Mouse (Mus musculus): ENCODE data around the gene Rpf2. TPM values are rescaled to one million over a fixed set of nuclear protein-coding genes. Genes with fewer than 3 reads are reported as not detected.
A peak's percentile ranks its signal among the peaks of the same experiment; 100 is the strongest.

Gene Rpf2
- polyA plus RNA-seq (2012; rRNA removed) = 19.1 and 20.5 TPM in 2 replicates

DNA sequence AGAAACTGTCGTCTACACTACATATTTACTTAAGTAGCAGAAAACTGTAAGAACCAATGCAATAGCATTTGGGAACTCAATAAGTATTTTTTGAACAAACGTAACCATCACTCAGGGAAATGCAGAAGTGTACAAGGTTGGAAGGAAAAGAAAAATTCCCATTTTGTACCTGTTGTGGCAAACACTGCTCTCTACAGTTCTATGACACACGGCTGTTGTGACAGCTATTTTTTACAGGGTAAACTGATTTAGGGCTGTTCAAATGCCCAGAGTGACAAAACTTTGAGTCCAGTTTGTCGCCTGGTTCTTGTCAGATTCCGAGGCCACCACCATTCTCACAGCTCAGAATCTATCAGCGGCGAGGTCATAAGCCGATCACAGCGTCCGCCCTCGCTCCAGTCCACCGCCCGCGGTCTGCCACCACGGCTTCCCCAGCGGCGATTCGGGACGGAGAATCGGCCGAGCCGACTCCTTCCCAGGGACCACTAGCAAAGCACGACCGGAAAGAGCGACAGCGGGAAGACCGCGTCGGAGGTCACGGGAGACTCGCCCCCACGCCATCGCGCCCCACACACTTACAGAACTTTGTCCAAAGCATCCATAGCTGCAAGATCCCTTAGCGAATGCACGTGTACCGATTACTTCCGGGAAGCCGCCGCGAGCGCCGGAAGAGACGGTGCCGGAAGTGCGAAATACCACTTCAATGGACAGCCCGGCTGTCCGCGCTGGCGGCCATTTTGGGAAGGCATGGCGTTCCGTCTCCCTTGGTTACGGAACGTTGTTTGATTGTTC, at the start of gene Rpf2:
Gene Rpf2 (minus strand): TSS at position 663 of the 792 bp plus-strand sequence.
- peak; percentile 63 to 87 for DNase-seq (ENCODE audit: extremely low spot score in 1 of 2, low spot score in 1 of 2)

- DNase-seq (ENCODE audit: extremely low spot score in 1 of 2, low spot score in 1 of 2) = no peak
Observed at GRCm38 (mm10) chr10:40292640-40293039, 45.8 kb upstream of the Rpf2 start.

DNA sequence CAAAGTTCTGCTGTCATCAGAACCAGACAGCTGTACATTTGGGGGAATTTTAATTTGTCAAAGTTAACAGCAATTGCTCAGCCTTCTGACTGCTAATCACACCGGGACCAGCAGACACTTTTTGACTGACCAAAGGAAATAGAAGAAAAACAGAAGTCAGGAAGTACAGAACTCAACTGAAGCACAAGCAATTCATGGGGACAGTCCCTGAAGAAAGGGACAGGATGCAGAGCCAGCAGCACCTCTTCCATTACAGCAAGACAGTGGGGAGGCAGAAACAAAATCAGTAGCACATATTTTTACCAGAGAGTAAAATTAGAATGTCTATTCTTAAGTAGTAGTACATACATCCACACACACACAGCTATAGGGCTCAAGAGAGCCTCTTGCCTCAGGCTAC, 39.9 kb upstream of the Rpf2 start:
- DNase-seq (ENCODE audit: extremely low spot score in 1 of 2, low spot score in 1 of 2) = no peak

DNA sequence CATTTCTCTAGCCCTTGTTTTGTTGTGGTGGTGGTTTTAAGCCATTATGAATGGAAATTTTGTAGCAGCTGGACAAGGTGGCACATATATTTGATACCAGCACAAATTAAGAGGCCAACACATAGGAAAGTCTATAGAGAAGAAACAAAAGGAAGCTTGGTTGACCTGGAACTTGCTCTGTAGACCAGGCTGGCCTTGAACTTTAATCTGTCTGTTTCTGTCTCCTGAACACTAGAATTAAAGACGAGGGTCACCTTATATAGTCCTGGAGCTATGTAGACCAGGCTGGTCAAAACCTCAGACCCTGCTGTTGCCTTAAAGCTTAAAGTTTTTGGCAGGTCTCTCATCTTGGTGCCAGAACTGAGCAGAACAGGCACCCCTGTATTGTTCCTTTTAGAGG, 38.7 kb upstream of the Rpf2 start:
- no peak for DNase-seq (ENCODE audit: extremely low spot score in 1 of 2, low spot score in 1 of 2)

DNA sequence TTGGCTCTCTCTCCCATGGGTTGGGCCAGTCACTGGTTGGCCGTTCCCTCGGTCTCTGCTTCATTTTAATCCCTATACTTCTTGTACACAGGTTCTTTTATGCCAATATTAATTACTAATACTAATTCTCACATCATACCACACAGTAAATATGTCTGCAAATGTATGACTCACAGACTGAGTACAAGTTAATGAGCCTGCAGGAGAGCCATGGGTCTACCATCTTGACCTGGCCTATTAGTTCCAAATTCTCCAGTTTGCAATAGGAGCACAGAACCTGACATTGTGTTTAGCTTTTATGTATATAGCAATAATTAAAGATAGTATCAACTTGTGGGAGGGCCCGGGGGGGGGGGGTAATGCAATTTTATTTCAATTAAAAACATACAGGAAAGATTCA, 38.2 kb upstream of the Rpf2 start:
- no peak for DNase-seq (ENCODE audit: extremely low spot score in 1 of 2, low spot score in 1 of 2)

DNA sequence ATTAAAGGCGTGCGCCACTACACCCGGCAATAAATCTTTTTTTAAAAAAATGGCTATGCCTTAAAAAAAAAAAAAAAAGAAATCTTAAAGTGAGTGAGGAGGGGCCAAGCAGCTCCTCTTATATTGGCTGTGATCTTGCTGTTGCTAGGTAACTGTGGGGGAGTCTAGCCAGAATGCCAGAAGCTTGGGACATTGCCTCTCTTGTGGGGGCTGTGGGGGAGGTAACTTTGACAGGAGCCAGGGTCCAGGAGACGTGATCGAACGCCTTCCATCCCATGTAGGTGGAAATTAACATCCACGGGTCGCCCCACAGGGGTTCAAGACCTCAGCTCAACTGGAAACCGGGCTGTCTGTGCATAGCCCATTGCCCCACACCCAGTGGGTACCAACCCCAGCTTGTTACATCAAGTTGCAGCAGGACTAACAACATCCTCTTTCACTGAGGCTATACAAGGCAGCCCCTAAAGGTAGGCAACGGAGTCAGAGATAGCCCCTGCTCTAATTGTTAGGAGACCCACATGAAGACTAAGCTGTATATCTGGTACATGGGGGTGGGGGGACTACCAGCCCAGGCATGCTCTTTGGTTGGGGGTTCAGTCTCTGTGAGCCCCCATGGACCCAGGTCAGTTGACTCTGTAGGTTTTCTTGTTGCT, 37.5 kb upstream of the Rpf2 start:
- peak; percentile 29 to 50 for DNase-seq (ENCODE audit: extremely low spot score in 1 of 2, low spot score in 1 of 2)

GRCm38 (mm10) chr10:40283636-40284035, 36.8 kb upstream of the Rpf2 start:
- DNase-seq (ENCODE audit: extremely low spot score in 1 of 2, low spot score in 1 of 2) = no peak

- no peak for DNase-seq (ENCODE audit: extremely low spot score in 1 of 2, low spot score in 1 of 2)
Observed at GRCm38 (mm10) chr10:40281565-40281964, 34.7 kb upstream of the Rpf2 start.

DNA sequence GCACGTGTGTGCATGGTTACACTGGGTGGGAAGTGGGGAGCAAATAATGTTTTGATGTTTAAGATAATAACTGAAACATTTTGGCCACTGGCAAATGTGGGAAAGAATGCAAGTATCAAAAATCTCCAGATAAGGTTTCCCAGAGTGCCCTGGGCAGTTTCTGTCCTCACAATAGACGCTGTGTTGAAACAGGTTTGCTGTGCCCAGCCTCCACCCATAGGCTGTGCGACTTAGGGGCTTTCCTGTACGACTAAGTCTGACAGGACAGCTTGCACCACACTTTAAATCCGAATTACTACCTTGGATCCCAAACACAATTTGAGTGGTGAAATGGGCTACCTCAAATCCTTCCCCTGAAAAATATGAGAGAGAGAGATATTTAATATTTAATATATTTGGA, 31.5 kb upstream of the Rpf2 start:
- no peak for DNase-seq (ENCODE audit: extremely low spot score in 1 of 2, low spot score in 1 of 2)

GRCm38 (mm10) chr10:40275991-40276390, 29.2 kb upstream of the Rpf2 start:
- no peak for DNase-seq (ENCODE audit: extremely low spot score in 1 of 2, low spot score in 1 of 2)

GRCm38 (mm10) chr10:40273938-40274337, 27.1 kb upstream of the Rpf2 start:
- no peak for DNase-seq (ENCODE audit: extremely low spot score in 1 of 2, low spot score in 1 of 2)

GRCm38 (mm10) chr10:40271216-40271615, 24.4 kb upstream of the Rpf2 start:
- no peak for DNase-seq (ENCODE audit: extremely low spot score in 1 of 2, low spot score in 1 of 2)

DNA sequence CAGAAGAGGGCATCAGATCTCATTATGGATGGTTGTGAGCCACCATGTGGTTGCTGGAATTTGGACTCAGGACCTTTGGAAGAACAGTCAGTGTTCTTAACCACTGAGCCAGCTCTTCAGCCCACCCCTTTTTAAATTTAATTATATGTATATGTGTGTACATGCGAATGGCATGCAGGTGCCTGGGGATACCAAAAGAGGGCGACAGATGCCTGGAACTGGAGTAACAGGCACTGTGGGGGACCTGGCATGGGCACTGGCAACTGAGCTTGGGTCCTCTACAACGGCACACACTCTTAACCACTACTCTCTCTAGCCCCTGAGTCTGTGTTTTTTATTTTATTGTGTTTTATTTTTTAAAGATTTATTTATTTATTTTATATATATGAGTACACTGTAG, 18.1 kb upstream of the Rpf2 start:
- no peak for DNase-seq (ENCODE audit: extremely low spot score in 1 of 2, low spot score in 1 of 2)

DNA sequence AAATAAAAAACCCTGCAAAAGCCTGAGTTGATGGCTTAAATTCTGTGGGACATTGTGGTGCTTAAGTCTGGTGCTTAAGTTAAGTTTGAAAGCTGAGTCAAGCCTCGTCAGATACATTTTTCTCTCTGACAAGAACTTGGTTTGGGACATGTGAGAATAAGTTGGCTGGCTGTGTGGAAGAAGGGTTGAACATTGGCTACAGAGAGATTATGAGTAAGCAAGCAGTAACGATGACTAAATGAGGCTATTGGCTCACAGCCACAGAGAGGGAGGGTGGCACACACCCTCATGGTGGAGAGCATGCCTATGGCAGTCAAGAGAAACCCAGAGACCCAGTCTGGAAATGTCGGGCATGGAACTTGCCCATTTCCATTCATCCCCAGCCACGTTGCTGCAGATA, 16.9 kb upstream of the Rpf2 start:
- peak in 1 of 2 experiments; percentile 39 for DNase-seq (ENCODE audit: extremely low spot score in 1 of 2, low spot score in 1 of 2)

- DNase-seq (ENCODE audit: extremely low spot score in 1 of 2, low spot score in 1 of 2) = no peak
Observed at GRCm38 (mm10) chr10:40262200-40262599, 15.4 kb upstream of the Rpf2 start.

GRCm38 (mm10) chr10:40260305-40260704, 13.5 kb upstream of the Rpf2 start:
- no peak for DNase-seq (ENCODE audit: extremely low spot score in 1 of 2, low spot score in 1 of 2)

DNA sequence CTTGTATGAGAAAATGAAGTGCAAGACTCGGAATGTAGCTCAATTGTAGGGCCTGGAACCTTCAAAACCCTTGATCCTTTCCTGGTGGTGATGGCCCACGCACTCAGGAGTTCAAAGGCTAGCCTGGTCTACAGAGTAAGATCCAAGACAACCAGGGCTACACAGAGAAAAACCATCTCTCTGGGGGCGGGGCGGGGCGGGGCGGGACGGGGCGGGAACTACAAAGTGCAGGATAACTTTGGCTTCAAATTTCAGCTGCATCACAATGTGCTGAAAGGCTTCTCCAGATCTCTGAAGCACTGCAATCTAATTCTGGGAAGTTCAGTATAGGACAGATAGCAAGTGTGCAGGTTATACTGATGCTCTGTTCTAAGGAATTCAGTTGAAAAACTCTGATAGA, 12.7 kb upstream of the Rpf2 start:
- DNase-seq (ENCODE audit: extremely low spot score in 1 of 2, low spot score in 1 of 2) = no peak

DNA sequence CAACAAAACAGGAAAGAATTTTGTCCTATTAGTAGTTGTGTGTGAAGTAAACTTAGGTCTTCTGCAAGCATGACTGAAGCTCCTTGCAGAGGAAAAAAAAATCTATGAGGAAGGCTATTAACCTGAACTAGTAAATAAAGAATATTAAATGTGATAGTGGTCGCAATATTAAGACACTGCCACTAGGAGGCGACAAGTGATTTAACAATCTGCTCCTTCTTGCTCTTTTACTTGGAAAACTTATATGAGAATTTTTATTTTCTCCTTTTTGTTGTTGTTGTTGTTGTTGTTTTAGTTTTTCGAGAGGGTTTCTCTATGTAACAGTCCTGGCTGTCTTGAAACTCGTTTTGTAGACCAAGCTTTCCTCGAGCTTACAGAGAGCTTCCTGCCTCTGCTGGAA, 12.1 kb upstream of the Rpf2 start:
- peak in 1 of 2 experiments; percentile 72 for DNase-seq (ENCODE audit: extremely low spot score in 1 of 2, low spot score in 1 of 2)

- peak; percentile 44 to 71 for DNase-seq (ENCODE audit: extremely low spot score in 1 of 2, low spot score in 1 of 2)
Observed at GRCm38 (mm10) chr10:40258401-40258966, 11.6 kb upstream of the Rpf2 start.

- DNase-seq (ENCODE audit: extremely low spot score in 1 of 2, low spot score in 1 of 2) = peak; percentile 85 to 96
Observed at GRCm38 (mm10) chr10:40257414-40258255, 10.8 kb upstream of the Rpf2 start, which contains the start of gene Gtf3c6. Gtf3c6 (minus strand) TSS chr10:40258108.

DNA sequence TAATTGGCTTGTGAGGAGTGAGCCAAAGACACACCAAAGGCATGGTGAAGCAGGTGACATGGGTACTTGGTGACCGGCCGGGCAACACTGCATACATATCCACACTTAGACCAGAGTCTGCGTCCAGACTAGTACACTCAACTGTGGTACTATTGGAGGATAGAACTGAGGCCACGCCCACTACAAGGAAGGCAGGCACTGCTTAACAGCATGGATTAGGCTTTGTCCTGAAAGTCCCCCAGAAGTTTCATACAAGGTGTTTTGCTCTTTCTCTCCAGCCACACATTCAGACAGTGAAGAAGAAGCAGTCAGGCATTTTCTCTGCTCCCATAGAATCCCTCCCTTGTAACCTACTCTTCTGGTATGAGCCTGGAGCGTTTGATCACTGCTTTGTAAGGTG, 9.9 kb upstream of the Rpf2 start:
- DNase-seq (ENCODE audit: extremely low spot score in 1 of 2, low spot score in 1 of 2) = peak in 1 of 2 experiments; percentile 52

All from frontal cortex, adult 2 months (tissue).